Mouse (Mus musculus) bone marrow macrophage, adult 2 months (primary cell): ENCODE measurements around the gene Rab30.
"Not testable (repeated sequence)": the region's sequence is repeated elsewhere in the genome, so short reads cannot be mapped to it uniquely, and the experiment has no call there.

Experiments used
- CTCF ChIP-seq: IDR thresholded peaks from 2 replicates; pipeline ENCODE4 v1.5.1; 2012; ENCODE audit warnings: low read depth, mild to moderate bottlenecking, low read length, moderate library complexity
- POLR2A ChIP-seq: IDR thresholded peaks from 2 replicates; pipeline ENCODE4 v1.6.1; 2012; ENCODE audit warnings: mild to moderate bottlenecking, low read depth, low read length, borderline replicate concordance

GRCm38 (mm10) chr7:92729583-92729982 lies 11.8 kb upstream of the Rab30 start:
- TF ChIP-seq CTCF, POLR2A: not testable (repeated sequence)
